Mouse (Mus musculus): Measurements from ENCODE around the gene Ikzf3.

The Ikzf3 gene

DNA sequence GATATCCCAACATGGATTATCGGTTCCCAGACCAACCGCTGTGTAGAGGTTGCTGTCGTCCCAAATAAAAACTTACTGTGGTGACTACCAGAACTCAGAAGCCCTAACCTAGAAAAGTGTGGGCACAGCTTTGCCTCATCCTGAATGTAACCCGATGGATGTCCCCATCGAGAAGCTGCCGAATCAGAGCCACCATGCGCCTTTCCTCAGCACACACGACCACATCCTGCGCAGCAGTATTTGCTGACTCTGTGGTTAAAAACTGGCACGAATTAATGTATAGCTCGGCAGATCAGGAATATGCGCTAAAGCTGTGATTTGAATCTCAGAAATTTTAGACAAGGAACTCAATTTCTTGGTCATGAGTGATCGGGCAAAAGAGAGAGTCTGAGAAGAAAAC, 33.0 kb downstream of the Ikzf3 start:
- no peak for DNase-seq (ENCODE audit: low read depth)

DNA sequence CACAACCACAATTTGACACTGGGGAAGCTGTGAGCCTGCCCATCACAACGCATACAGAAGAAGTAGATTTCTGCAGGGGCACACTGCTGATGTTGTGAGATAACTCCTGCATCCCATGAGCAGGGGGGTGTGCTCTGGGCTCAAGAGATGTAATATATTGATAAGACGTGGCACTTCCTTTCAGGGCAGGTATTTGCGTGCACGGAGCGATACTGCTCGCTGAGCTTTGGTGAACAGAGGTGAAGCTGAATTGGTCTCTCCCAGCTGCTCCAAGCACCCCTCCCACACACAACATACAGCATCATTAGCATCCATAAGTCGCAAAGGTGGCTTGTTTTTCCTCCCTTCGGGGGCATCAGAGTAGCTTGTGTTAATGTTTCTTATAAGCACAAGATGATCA, 35.7 kb downstream of the Ikzf3 start:
- no peak for DNase-seq (ENCODE audit: low read depth)

DNA sequence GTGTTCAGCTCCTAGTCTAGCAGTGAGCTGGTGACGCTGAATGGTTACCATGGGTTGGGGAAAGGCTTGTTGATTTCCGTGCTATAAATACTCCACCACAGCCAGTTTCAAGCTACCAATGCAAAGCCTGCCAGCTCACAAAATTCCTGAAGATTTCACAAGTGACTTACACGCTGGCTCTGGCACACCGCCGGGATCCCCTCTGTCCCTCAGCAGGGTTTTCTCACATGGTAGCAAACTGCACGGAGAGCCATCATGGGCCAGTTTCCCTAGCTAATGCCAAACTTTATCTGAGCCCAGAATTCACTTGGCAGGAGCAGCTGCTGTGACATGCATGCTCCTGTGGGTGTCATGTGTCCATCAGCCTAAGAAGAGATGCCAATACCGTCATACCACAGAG, 36.4 kb downstream of the Ikzf3 start:
- DNase-seq (ENCODE audit: low read depth) = peak; percentile 54

DNA sequence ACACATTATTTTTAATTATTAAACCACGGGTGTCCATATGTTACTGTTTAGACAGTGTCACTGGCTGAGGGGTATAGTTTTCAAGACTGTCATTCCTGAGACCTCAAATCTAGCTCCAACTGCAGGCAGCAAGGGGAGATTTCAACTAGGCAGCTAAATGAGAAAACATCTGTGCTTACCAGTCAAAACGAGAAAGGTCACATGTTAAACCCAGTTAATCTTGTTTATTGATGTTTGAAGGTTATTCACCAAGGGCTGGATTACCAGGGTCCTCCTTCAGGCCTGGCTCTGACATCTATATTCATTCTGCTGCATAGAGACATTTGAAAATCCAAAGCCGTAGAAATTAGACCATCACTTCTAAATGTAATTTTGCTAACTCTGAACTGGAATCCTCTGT, 40.9 kb downstream of the Ikzf3 start:
- DNase-seq (ENCODE audit: low read depth) = no peak

- DNase-seq (ENCODE audit: low read depth) = no peak
Observed at GRCm38 (mm10) chr11:98497388-98498288, 48.2 kb downstream of the Ikzf3 start.

- no peak for DNase-seq (ENCODE audit: low read depth)
Observed at GRCm38 (mm10) chr11:98495176-98495719, 50.6 kb downstream of the Ikzf3 start.

DNA sequence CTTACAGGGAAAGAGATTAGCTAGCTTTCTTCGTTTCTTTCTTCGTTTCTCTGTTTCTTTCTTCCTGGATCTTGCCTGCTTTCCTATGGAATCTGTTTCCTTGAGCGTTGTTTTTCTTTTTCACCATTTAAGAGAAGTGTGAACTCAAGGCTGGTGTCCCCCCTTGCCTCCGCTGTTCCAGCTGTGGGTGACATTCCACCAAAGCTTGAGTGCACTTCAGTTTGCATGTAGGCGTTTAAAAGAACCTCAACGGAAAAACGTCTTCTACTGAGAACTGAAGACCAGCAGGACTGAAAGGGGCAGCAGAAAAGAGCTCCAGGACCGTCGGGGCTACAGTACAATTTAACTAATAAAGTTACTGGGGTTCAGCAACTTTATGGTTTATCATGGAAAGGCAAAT, 52.4 kb downstream of the Ikzf3 start:
- DNase-seq (ENCODE audit: low read depth) = no peak

DNA sequence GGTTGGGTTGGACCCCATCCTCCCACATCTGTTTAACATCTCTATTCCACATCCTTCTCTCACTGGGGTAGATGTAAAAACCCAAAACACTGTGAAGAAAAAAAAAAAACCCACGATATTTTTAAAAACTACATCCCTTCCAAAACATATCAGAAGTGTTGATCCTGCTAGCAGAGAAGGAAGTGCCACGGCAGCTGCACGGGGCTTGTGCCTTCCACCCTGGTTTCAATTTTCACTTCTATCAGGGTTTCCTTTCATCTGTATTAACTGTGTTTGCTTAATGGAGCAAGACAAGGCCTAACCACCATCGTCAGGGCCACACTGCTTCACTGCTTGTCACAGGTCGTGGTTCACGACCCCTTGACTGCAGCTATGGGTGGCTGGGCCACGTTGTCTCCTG, 52.9 kb downstream of the Ikzf3 start:
- DNase-seq (ENCODE audit: low read depth) = no peak

- DNase-seq (ENCODE audit: low read depth) = no peak
Observed at GRCm38 (mm10) chr11:98491571-98491970, 54.3 kb downstream of the Ikzf3 start.

- no peak for DNase-seq (ENCODE audit: low read depth)
Observed at GRCm38 (mm10) chr11:98488540-98489234, 57.1 kb downstream of the Ikzf3 start.

- no peak for DNase-seq (ENCODE audit: low read depth)
Observed at GRCm38 (mm10) chr11:98487526-98488040, 58.2 kb downstream of the Ikzf3 start.

DNA sequence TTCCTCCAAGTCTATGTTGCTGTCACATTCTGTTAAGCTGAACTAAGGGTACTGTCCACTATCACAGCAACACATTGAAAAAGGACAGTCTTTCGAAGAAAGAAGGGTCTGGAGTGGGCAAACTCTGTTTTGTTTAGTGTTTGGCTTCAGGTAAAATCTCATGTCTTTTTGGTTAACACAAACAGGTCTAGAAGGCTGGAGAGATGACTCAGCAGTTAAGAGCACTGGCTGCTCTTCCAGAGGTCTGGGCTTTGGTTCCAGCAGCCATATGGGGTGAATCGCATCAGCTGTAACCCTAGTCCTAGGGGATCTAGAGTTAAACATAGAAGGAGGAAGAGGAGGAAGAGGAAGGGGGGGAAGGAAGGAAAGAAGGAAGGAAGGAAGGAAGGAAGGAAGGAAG, 60.1 kb downstream of the Ikzf3 start:
- DNase-seq (ENCODE audit: low read depth) = no peak

GRCm38 (mm10) chr11:98482067-98482466, 63.8 kb downstream of the Ikzf3 start:
- no peak for DNase-seq (ENCODE audit: low read depth)

- DNase-seq (ENCODE audit: low read depth) = no peak
Observed at GRCm38 (mm10) chr11:98481231-98481630, 64.6 kb downstream of the Ikzf3 start.

DNA sequence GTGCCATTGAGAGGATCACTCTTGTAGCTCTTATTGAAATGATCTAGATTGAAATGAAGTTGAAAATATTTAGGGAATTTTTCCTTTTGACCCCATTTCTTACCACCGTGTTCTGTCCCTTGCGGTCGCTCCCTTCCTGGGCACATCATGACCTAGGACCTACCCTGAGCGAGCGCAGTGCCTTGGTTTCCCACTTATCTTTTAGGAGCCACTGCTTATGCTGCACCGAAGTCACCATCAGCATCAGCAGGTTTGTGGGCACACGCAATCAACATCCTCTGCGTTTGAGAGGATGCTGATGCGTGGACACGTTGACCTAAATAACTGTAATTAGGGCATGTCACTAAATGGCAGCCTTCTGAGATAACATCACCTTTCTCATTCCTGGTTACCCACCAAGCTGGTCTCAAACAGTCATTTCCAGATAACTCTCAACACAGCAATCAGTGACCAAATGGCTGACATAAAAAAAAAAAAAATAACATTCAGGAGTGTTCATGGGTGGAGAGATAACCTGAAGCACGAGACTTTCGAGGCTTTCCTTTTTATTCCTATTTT, 65.8 kb downstream of the Ikzf3 start:
- no peak for DNase-seq (ENCODE audit: low read depth)

DNA sequence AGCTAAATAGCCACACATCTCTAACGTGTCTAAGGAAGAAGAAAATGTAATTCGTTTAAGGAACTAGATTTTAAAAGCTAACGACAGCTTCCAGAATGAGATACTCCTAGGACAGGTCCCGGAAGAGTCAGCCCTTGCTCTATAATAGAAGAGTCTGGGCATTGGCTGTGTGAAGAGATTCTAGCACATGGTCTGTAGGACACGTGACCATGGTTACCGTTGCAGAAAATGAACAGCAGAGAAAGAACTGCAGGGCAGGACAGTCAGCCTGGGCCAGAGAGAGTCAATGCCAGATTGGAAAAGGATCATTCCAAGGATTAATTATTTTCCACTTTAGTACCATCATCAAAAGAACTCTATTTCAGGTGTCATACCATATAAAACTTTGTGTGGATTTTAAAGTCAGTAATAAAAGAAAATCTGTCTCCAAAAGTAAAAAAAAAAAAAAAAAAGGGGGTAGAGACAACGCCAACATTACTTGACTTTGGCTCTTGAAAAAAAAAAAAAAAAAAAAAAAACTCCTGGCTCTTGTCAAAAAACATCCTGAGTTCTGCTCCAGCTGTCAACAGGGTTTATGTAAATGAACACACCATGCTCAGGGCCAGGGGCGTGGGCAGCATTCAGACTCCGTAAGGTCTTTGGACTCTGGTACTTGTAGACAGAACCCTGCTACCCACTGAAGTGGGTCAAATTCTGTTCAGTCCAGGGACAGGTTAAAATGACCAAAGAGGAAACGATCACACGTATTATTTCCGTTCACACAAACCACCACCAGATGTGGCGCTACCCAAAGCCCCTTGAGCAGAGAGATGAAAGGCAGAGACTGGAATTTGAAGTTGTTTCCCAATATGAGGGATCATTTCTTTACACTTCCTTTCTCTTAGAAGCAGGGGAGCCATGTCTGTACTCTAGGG, 66.5 kb downstream of the Ikzf3 start:
- DNase-seq (ENCODE audit: low read depth) = no peak

DNA sequence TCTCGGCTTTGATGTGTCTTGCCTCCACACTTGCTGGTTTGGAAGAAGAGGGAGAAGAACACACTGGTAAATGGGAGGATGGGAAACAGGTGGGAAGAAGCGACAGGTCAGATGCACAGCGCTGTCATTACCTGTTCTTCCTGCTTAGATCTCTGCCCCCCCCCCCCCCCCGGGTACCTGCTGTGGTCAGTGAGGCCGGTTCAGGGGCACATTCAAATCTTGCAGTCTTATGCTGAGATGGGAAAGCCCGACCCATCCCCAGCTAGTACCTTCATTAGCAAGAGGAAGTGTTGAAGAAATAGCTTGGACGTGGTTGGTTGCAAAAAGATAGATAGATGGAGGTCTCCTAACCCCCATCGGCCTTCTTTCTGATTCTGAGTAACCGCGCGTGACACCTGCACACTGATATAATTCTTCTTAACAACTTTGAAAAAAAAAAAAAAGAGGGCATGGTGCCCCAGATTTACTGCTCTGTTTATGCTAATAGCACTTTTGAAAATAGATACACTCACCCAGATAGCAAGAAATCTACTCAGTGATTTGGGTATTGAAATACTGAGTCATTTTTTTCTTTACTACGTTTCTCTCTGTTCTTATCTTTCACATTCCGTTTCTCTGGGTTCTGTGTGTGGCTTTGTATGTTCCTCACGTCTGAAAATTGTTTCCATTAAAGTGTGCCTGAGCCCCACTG, 68.7 kb downstream of the Ikzf3 start:
- DNase-seq (ENCODE audit: low read depth) = no peak

DNA sequence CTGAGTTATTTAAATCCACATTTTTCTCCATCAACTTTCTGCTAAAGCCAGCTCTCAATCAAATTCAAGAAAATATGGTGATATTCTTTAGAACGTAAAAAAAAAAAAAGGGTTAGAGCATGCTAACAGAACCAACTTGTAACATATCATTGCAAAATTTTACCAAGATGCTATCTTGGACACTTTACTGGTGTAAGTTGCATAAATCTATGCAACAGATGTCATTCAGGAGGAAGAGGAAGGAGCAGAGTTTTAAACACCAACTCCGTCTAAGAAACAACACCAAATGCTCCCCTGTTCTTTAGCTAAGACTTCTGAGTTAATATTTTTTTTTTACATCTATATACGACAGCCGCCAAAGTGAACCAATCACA, 69.4 kb downstream of the Ikzf3 start:
- no peak for DNase-seq (ENCODE audit: low read depth)

- DNase-seq (ENCODE audit: low read depth) = no peak
Observed at GRCm38 (mm10) chr11:98475630-98476433, 70.0 kb downstream of the Ikzf3 start.

DNA sequence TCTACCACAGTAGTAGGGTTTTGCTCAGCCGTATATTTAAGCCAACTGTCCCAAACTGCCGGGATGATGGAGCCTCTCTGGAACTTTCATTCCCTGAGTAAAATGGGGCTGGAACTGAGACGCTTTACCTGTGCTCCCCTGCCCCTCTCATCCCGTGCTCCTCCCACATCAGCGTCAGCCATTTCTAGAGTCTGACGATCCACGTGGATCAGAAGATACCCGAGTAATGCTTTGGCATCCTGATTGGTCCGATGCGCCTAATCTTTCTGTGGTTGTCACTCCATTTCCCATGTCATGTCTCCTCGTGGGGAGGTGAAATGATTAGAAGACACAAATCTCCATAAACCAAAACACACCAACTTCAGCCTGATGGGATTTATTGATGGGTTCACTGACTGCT, 70.9 kb downstream of the Ikzf3 start:
- DNase-seq (ENCODE audit: low read depth) = no peak

Measured in NIH3T3 (cell line).